10 mouse cellular contexts compared by ENCODE assay signal in genomic region chr2:164787032-164787431, GRCm38 (mm10). TPM values are rescaled to one million over a fixed set of nuclear protein-coding genes. Genes with fewer than 3 reads are reported as not detected.
DNase-seq lines count a peak whose midpoint lies in the region; ATAC-seq and TF ChIP-seq lines count a peak whose summit lies in the region.
"Had no signal": no experiment of that assay in that cellular context is flagged by ENCODE, and none has a peak within 500 bp of the region (broad histone marks: within the 10 kb centered on the region; RNA-seq: fewer than 3 reads in every experiment).

No protein-coding gene starts in this region.

- peak overlapping the region; percentile 91 for H3K4me3 ChIP-seq in layer of hippocampus, adult 2 months
- H3K4me3 ChIP-seq in forebrain, embryonic 14.5 days (ENCODE audit: low read depth, low read length), result 0 out of 2 replicates have a peak overlapping the region, but pooled peaks have one; percentile 65
- peak overlapping the region; percentile 70 for H3K4me3 ChIP-seq in limb, embryonic 13.5 days
- H3K4me3 ChIP-seq in neural tube, embryonic 13.5 days, result peak overlapping the region; percentile 67

- DNase-seq in layer of hippocampus, adult 2 months (ENCODE audit: low spot score in 2 of 2), result no peak
- no peak for DNase-seq in layer of hippocampus, postnatal 36 days
- no peak for DNase-seq in forebrain, embryonic 14.5 days (ENCODE audit: low spot score)
- DNase-seq in layer of hippocampus, adult 9-10 months (ENCODE audit: low spot score), result no peak
- no peak for DNase-seq in cerebellum, adult 9-10 months

- H3K27me3 ChIP-seq in forebrain, embryonic 14.5 days (replicated peaks; ENCODE audit: control insufficient read depth, insufficient read depth, low read length), result no peaks in the 10 kb centered on the region
- no peaks in the 10 kb centered on the region for H3K27me3 ChIP-seq in limb, embryonic 13.5 days
- H3K27me3 ChIP-seq in neural tube, embryonic 13.5 days, result no peaks in the 10 kb centered on the region
- H3K27me3 ChIP-seq: Patski had no signal

- no peak for ATAC-seq in forebrain, embryonic 14.5 days
- no peak for ATAC-seq in limb, embryonic 13.5 days (ENCODE audit: low FRiP score, low read depth)
- ATAC-seq in neural tube, embryonic 13.5 days (ENCODE audit: low read depth), result no peak
- no peak for ATAC-seq in inflammation-experienced regulatory T-cells, adult 6 months

- 0 out of 2 replicates have a peak overlapping the region, but pooled peaks have one; percentile 21 for H3K9ac ChIP-seq in forebrain, embryonic 14.5 days (ENCODE audit: low read length)
- H3K9ac ChIP-seq in limb, embryonic 13.5 days, result no peak overlapping the region
- peak overlapping the region; percentile 45; the same call in 1 of the 2 replicates for H3K9ac ChIP-seq in neural tube, embryonic 13.5 days

- peak overlapping the region; percentile 97 for H3K27ac ChIP-seq in layer of hippocampus, adult 2 months
- H3K27ac ChIP-seq in forebrain, embryonic 14.5 days (ENCODE audit: low read depth, low read length), result no peak overlapping the region
- no peak overlapping the region; the same call in 1 of the 2 replicates for H3K27ac ChIP-seq in limb, embryonic 13.5 days
- H3K27ac ChIP-seq in neural tube, embryonic 13.5 days (replicated peaks), result no peak overlapping the region

- no peak for TF ChIP-seq CTCF in layer of hippocampus, adult 2 months (conservative IDR thresholded peaks at IDR 0.05)

- H3K4me1 ChIP-seq in forebrain, embryonic 14.5 days (ENCODE audit: control insufficient read depth, insufficient read depth, low read length), result peaks cover 6% of the 10 kb centered on the region; the same call in 1 of the 2 replicates
- peaks cover 18% of the 10 kb centered on the region for H3K4me1 ChIP-seq in limb, embryonic 13.5 days
- peaks cover 28% of the 10 kb centered on the region for H3K4me1 ChIP-seq in neural tube, embryonic 13.5 days (replicated peaks)

- 87% methylated on average over 3 of the region's 3 CpGs for WGBS in forebrain, embryonic 14.5 days
- 83% methylated on average over 3 of the region's 3 CpGs for WGBS in limb, embryonic 13.5 days
- 88% methylated on average over 3 of the region's 3 CpGs for WGBS in neural tube, embryonic 13.5 days

- peaks cover 13% of the 10 kb centered on the region for H3K36me3 ChIP-seq in forebrain, embryonic 14.5 days (ENCODE audit: control insufficient read depth, insufficient read depth, low read length)
- peaks cover 28% of the 10 kb centered on the region for H3K36me3 ChIP-seq in limb, embryonic 13.5 days
- H3K36me3 ChIP-seq in neural tube, embryonic 13.5 days, result peaks cover 24% of the 10 kb centered on the region

- H3K9me3 ChIP-seq in forebrain, embryonic 14.5 days (replicated peaks; ENCODE audit: control insufficient read depth, low read length), result no peaks in the 10 kb centered on the region
- no peaks in the 10 kb centered on the region for H3K9me3 ChIP-seq in limb, embryonic 13.5 days
- H3K9me3 ChIP-seq in neural tube, embryonic 13.5 days, result no peaks in the 10 kb centered on the region

- peak overlapping the region; percentile 86; the same call in 1 of the 2 replicates for H3K4me2 ChIP-seq in forebrain, embryonic 14.5 days (ENCODE audit: low read length)
- peak overlapping the region; percentile 80 for H3K4me2 ChIP-seq in limb, embryonic 13.5 days (replicated peaks)
- peak overlapping the region; percentile 91 for H3K4me2 ChIP-seq in neural tube, embryonic 13.5 days

RNA-seq across cellular contexts. Expression of gene Snx21, which starts 1.4 kb away (rescaled TPM):
- 10 to 100 TPM; 39.8 TPM for total RNA-seq in layer of hippocampus, adult 2 months (2021)
- 10 to 100 TPM; 36.7 to 44.0 TPM for total RNA-seq in layer of hippocampus, postnatal 36 days (2021)
- polyA plus RNA-seq in forebrain, embryonic 14.5 days (2014; fragmentation: Nextera tagmentation; extraction: Ambion mirVana), result 20.4 and 22.8 TPM in 2 replicates
- polyA plus RNA-seq in limb, embryonic 13.5 days (2015; fragmentation: Nextera tagmentation; extraction: Ambion mirVana), result 26.3 and 27.6 TPM in 2 replicates
- polyA plus RNA-seq in neural tube, embryonic 13.5 days (2015; fragmentation: Nextera tagmentation; extraction: Ambion mirVana), result 17.1 and 22.9 TPM in 2 replicates
- 1 to 10 TPM; 5.2 to 9.7 (median 6.4) TPM for polyA plus RNA-seq in inflammation-experienced regulatory T-cells, adult 6 months (2017; shearing (Covaris generic))

RNA-seq across cellular contexts. Expression of gene Tnnc2, which starts 7.3 kb away (rescaled TPM):
- total RNA-seq in layer of hippocampus, adult 2 months (2021), result not detected
- total RNA-seq in layer of hippocampus, postnatal 36 days (2021), result not detected
- not detected in 2 replicates for polyA plus RNA-seq in forebrain, embryonic 14.5 days (2014; fragmentation: Nextera tagmentation; extraction: Ambion mirVana)
- polyA plus RNA-seq in limb, embryonic 13.5 days (2015; fragmentation: Nextera tagmentation; extraction: Ambion mirVana), result 190 and 195 TPM in 2 replicates
- polyA plus RNA-seq in neural tube, embryonic 13.5 days (2015; fragmentation: Nextera tagmentation; extraction: Ambion mirVana), result 9.3 and 25.7 TPM in 2 replicates
- not detected for polyA plus RNA-seq in inflammation-experienced regulatory T-cells, adult 6 months (2017; shearing (Covaris generic))
- polyA plus RNA-seq: small intestine, adult 2 months had no signal

RNA-seq across cellular contexts. Expression of gene Ube2c, which starts 17.3 kb away (rescaled TPM):
- 1 to 10 TPM in 1 of 2 experiments, under 1 TPM in 1; 0.76 to 1.6 TPM for total RNA-seq in layer of hippocampus, adult 2 months (2021)
- 1 to 10 TPM; 1.2 to 1.5 TPM for total RNA-seq in layer of hippocampus, postnatal 36 days (2021)
- 162 and 198 TPM in 2 replicates for polyA plus RNA-seq in forebrain, embryonic 14.5 days (2014; fragmentation: Nextera tagmentation; extraction: Ambion mirVana)
- 432 and 450 TPM in 2 replicates for polyA plus RNA-seq in limb, embryonic 13.5 days (2015; fragmentation: Nextera tagmentation; extraction: Ambion mirVana)
- 80.8 and 108 TPM in 2 replicates for polyA plus RNA-seq in neural tube, embryonic 13.5 days (2015; fragmentation: Nextera tagmentation; extraction: Ambion mirVana)
- 100 to 1,000 TPM in 1 of 3 experiments, 10 to 100 TPM in 1, 1 to 10 TPM in 1; 7.9 to 171 (median 15.0) TPM for polyA plus RNA-seq in inflammation-experienced regulatory T-cells, adult 6 months (2017; shearing (Covaris generic))

RNA-seq across cellular contexts. Expression of gene Acot8, which starts 17.6 kb away (rescaled TPM):
- total RNA-seq in layer of hippocampus, adult 2 months (2021), result 10 to 100 TPM; 25.8 to 32.2 TPM
- total RNA-seq in layer of hippocampus, postnatal 36 days (2021), result 10 to 100 TPM; 27.8 to 28.2 TPM
- 12.0 and 14.3 TPM in 2 replicates for polyA plus RNA-seq in forebrain, embryonic 14.5 days (2014; fragmentation: Nextera tagmentation; extraction: Ambion mirVana)
- polyA plus RNA-seq in limb, embryonic 13.5 days (2015; fragmentation: Nextera tagmentation; extraction: Ambion mirVana), result 17.5 and 17.6 TPM in 2 replicates
- polyA plus RNA-seq in neural tube, embryonic 13.5 days (2015; fragmentation: Nextera tagmentation; extraction: Ambion mirVana), result 20.3 and 21.5 TPM in 2 replicates
- polyA plus RNA-seq in inflammation-experienced regulatory T-cells, adult 6 months (2017; shearing (Covaris generic)), result 10 to 100 TPM; 34.5 to 45.6 (median 39.3) TPM

RNA-seq across cellular contexts. Expression of gene Zswim3, which starts 17.9 kb away (rescaled TPM):
- total RNA-seq in layer of hippocampus, adult 2 months (2021), result 1 to 10 TPM; 7.2 to 8.9 TPM
- 1 to 10 TPM; 8.2 to 8.6 TPM for total RNA-seq in layer of hippocampus, postnatal 36 days (2021)
- polyA plus RNA-seq in forebrain, embryonic 14.5 days (2014; fragmentation: Nextera tagmentation; extraction: Ambion mirVana), result 13.0 and 15.0 TPM in 2 replicates
- polyA plus RNA-seq in limb, embryonic 13.5 days (2015; fragmentation: Nextera tagmentation; extraction: Ambion mirVana), result 6.8 and 7.2 TPM in 2 replicates
- 14.2 and 16.7 TPM in 2 replicates for polyA plus RNA-seq in neural tube, embryonic 13.5 days (2015; fragmentation: Nextera tagmentation; extraction: Ambion mirVana)
- 1 to 10 TPM; 3.7 to 6.1 (median 4.8) TPM for polyA plus RNA-seq in inflammation-experienced regulatory T-cells, adult 6 months (2017; shearing (Covaris generic))
